Comparison of ENCODE assay signal across 9 mouse cellular contexts in genomic region chr6:121039286-121039685, GRCm38 (mm10).
A peak's percentile ranks its signal among the peaks of the same experiment; 100 is the strongest.
DNase-seq lines count a peak whose midpoint lies in the region; TF ChIP-seq lines count a peak whose summit lies in the region.
"Had no signal": no experiment of that assay in that cellular context is flagged by ENCODE, and none has a peak within 500 bp of the region (broad histone marks: within the 10 kb centered on the region; RNA-seq: fewer than 3 reads in every experiment).

No protein-coding gene starts in this region.

- DNase-seq in gastrocnemius, adult 2 months: peak; percentile 51
- DNase-seq in gastrocnemius, postnatal 36 days: no peak
- DNase-seq in cerebellum, postnatal 10 days: peak; percentile 56 to 61
- peak; percentile 46 for DNase-seq in layer of hippocampus, adult 9-10 months (ENCODE audit: low spot score)
- peak; percentile 73 for DNase-seq in right cerebral cortex, postnatal 25 days
- DNase-seq in spleen, postnatal 10 days (ENCODE audit: low spot score in 2 of 2): no peak
- DNase-seq in spleen, postnatal 4 days (ENCODE audit: low spot score in 2 of 2): no peak
- no peak for DNase-seq in spleen, adult 18-20 months
- DNase-seq: lung, adult 2 months had no signal

- TF ChIP-seq CTCF in gastrocnemius, adult 2 months (IDR thresholded peaks at IDR 0.05): no peak

- intact Hi-C loops in gastrocnemius, adult 2 months (cut with DNase I): loop anchor here (5.0 kb wide), 1 partner anchor 93 kb away; the partner anchor contains the start of gene Mical3
- intact Hi-C loops in gastrocnemius, postnatal 36 days (cut with DNase I): no loop called here

- peak overlapping the region; percentile 61 for H3K27ac ChIP-seq in gastrocnemius, adult 2 months

- no peak overlapping the region for H3K4me3 ChIP-seq in gastrocnemius, adult 2 months

Comparison
In these comparisons a context has a peak if more than half of its experiments do, and no peak if none do; other contexts are left out.
1. DNase-seq: peak in gastrocnemius, adult 2 months (single experiment), cerebellum, postnatal 10 days (2 of 2), layer of hippocampus, adult 9-10 months (single experiment) and right cerebral cortex, postnatal 25 days (single experiment); none in gastrocnemius, postnatal 36 days (0 of 2), spleen, postnatal 10 days (0 of 2), spleen, postnatal 4 days (0 of 2) and spleen, adult 18-20 months (0 of 2).